Mouse (Mus musculus) limb, embryonic 10.5 days (tissue): ENCODE measurements around the gene BC048679. TPM values are rescaled to one million over a fixed set of nuclear protein-coding genes. Genes with fewer than 3 reads are reported as not detected.
"Not testable (repeated sequence)": the region's sequence is repeated elsewhere in the genome, so short reads cannot be mapped to it uniquely, and the experiment has no call there.

ENCODE experiments used
- DNase-seq: peaks from one replicate; pipeline ENCODE4 v3.0.0-alpha.2; 2017; ENCODE audit warnings: low spot score
- H3K27ac ChIP-seq: fragments of 300-500 bp; sonication (generic); 2 replicates; pipeline ENCODE4 v1.5.1; 2016; ENCODE audit warnings: mild to moderate bottlenecking
- H3K27me3 ChIP-seq: fragments of 300-500 bp; sonication (generic); 2 replicates; pipeline ENCODE4 v1.6.1; 2016; ENCODE audit warnings: low read depth, mild to moderate bottlenecking; ENCODE audit not compliant: poor library complexity, severe bottlenecking
- H3K36me3 ChIP-seq: fragments of 300-500 bp; sonication (generic); 2 replicates; pipeline ENCODE4 v1.6.1; 2016; ENCODE audit warnings: mild to moderate bottlenecking, moderate library complexity
- H3K4me1 ChIP-seq: fragments of 300-500 bp; sonication (generic); 2 replicates; pipeline ENCODE4 v1.6.1; 2016
- H3K4me3 ChIP-seq: fragments of 300-500 bp; sonication (generic); 2 replicates; pipeline ENCODE4 v1.5.1; 2016; ENCODE audit warnings: mild to moderate bottlenecking, moderate library complexity
- H3K9me3 ChIP-seq: fragments of 300-500 bp; sonication (generic); replicated peaks from 2 replicates; pipeline ENCODE4 v1.6.1; 2016; ENCODE audit warnings: mild to moderate bottlenecking
- WGBS: fragments of 180-500 bp; shearing (Covaris S2); methylation state at CpG from one replicate; pipeline ENCODE4 v1.1.7; 2016; 5-methylcytosine and 5-hydroxymethylcytosine counted together
- polyA plus RNA-seq: library from polyadenylated mRNA; unstranded; fragments of >200 nt; fragmentation: Nextera tagmentation; extraction: Ambion mirVana; gene quantifications from 2 replicates; pipeline ENCODE4 v1.2.1, GENCODE M21; 2016

The BC048679 gene
- polyA plus RNA-seq, 1 experiment from 2014 or later: not detected

DNA sequence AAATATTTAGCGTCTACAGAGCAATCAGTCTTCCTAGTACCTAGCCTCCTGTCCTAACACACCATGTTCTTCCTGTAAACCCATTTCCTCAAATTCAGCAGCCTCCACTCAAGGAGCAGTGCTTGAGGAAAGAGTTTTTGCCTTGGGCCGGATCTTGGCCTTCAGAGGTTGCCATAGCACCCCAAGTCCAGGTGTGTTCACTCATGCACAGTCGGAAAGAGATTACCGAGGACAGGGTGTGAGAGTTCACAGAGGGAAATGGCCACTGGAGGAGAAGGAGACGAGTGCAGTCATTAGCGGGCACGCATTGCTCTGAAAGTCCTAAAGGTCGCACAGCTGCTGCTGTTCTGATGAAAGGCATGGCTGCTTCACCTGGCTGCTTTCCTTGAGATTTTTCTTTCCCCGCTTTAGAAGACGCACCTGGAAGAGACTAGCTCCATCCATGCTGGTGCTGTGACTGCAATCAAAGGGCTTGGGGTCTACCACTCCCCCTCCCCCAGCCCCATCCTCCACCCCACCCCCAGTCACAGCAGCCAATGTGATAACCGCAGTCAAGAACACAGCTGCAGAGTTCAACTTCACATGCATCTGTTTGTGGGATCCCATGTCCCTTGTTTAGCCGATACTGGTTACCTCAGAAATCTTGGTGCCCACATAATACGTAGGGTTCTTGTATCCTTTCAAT, 17.0 kb upstream of the BC048679 start:
- no peak for DNase-seq
- Histone ChIP-seq H3K4me1 (0 out of 2 replicates have a peak, but pooled peaks cover 8% of the 10 kb centered on the region), H3K27me3 (peaks cover 6% of the 10 kb centered on the region; the same call in 1 of the 2 replicates), H3K4me3 (no peak overlapping the region), H3K9me3 (no peaks in the 10 kb centered on the region), H3K36me3 (no peaks in the 10 kb centered on the region), H3K27ac (no peak overlapping the region)
- 62% methylated on average over 13 of the region's 13 CpGs for WGBS

DNA sequence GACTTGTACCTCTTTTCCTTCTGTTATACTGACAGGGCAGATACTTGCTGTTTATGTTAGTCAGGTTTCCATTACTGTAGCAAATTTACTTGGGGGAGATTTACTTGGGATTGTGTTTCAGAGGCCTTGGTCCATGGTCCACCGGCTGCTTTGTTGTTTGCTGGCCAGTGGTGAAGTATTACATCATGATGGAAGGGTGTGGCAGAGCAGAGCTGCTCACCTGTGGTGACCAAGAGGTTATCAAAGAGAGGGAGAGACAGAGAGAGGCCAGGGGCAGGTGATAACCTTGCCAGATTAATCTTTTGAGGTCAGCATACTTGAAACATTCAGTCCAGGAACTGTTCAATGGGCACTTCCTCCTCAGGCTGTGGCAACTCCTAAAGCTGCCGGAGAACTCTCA, 3.0 kb upstream of the BC048679 start:
- 83% methylated on average over 2 of the region's 2 CpGs for whole genome bisulfite sequencing
- Histone ChIP-seq H3K4me1 (no peaks in the 10 kb centered on the region), H3K36me3 (no peaks in the 10 kb centered on the region), H3K27me3 (0 out of 2 replicates have a peak, but pooled peaks cover 4% of the 10 kb centered on the region), H3K9me3 (no peaks in the 10 kb centered on the region), H3K27ac (no peak overlapping the region), H3K4me3 (no peak overlapping the region)
- DNase-seq: no peak

DNA sequence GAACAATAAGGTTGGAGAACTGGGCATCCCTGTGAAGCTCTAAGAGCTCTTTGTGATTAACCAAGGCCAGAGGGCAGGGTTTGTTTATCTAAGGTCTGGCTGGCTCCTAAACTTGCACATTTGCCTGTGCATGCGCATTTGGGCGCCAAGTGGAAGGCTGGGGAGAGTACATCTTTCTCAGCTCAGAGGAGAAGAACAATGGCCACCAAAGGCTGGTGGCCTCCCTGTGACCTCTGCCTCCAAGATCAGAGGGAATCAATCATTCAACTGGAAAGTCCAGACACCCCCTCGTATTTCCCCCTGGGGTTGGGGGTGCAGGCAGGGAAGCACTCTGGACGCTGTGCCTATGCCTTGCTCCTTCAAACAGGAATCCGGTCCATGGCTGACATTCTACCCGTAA, 910 bp downstream of the BC048679 start:
- Histone ChIP-seq H3K27me3 (peaks cover 43% of the 10 kb centered on the region), H3K27ac (no peak overlapping the region), H3K9me3 (no peaks in the 10 kb centered on the region), H3K4me3 (no peak overlapping the region), H3K4me1 (peaks cover 11% of the 10 kb centered on the region), H3K36me3 (no peaks in the 10 kb centered on the region)
- WGBS: 41% methylated on average over 6 of the region's 6 CpGs
- DNase-seq: no peak

DNA sequence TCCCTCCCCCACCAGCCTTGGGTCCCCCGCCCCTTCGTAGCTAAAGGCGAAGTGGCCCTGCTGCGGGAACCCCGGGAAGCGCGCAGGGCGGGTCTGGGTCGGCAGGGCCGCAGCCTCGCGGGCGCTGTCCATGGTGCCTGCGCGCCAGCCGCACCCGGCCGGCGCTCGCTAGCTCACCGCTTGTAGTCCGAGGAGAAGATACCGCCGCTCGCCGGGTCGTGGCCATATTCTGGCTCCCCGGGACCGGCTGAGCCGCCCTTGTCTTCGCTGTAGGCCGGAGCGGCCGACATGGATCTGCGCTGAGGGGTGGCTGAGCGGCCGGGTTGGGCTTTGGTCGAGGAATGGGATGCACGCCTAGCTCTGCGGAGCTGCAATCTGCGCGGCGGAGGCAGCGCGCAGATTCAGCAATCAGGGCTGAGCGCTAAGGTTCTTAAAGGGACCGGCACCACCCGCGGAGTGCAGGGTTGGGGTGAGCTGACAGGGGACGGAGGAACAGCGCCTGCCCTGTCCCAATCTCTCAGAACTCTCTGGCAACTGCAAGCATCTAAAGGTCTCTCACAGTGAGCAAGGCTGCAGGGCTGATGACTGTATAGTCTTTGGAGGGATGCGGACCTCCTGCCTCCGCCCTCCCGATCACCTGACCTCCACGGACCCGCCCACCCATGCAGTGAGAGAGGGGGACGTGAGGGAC, 4.6 kb downstream of the BC048679 start, which contains the start of gene Ap3b2:
Ap3b2 (minus strand) TSS at position 595 of the 691 bp plus-strand sequence.
- Histone ChIP-seq H3K27ac (no peak within 1 kb of the TSS), H3K4me3 (peak within 1 kb of the TSS; percentile 66), H3K9me3 (no peaks in the 10 kb centered on the region), H3K36me3 (no peaks in the 10 kb centered on the region), H3K4me1 (peaks cover 20% of the 10 kb centered on the region), H3K27me3 (peaks cover 50% of the 10 kb centered on the region)
- DNase-seq: peak; percentile 87
- under 1% methylated on average over 57 of the region's 57 CpGs for WGBS

DNA sequence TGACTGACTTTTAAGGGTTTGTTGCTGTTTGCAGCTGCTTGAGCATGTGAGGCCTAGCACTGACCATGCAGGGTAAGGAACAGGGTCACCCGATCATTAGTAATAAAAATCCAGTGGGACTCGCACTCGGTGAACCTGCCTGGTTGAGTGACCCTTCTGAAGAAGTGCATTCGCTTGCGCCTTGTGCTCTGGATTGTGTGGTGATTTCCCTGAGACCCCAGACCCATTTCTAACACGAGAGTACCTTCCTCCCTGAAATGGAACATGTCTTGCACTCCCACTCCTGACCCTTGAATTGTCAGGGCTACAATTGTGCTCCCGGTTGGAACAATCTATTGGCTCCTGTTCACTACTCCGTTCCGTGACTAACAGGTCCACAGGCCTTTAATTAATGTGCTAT, 5.5 kb downstream of the BC048679 start:
- Histone ChIP-seq H3K36me3 (no peaks in the 10 kb centered on the region), H3K9me3 (no peaks in the 10 kb centered on the region), H3K4me3 (no peak overlapping the region), H3K27me3 (peaks cover 50% of the 10 kb centered on the region), H3K4me1 (peaks cover 20% of the 10 kb centered on the region), H3K27ac (no peak overlapping the region)
- DNase-seq: no peak
- WGBS: 52% methylated on average over 9 of the region's 9 CpGs

DNA sequence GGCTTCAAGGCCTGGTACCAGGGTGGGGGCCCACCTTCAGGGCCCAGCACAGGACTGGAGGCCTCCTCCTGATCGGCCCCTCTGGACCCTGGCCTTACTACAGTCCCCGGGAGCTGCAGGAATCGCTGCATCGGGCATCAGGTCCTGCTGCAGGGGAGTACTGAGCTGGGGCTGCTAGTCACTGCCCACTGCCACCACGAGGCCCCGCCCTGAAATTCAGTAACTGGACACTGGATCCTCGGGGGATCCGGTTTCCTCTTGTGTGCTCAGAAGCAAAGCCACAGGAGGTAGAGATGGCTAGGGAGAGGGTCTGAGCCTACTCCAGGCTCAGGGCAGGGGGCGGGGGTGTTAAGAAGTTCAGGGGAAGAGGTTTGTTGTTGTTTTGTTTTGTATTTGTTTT, 8.4 kb downstream of the BC048679 start:
- no peaks in the 10 kb centered on the region for H3K36me3 ChIP-seq
- no peaks in the 10 kb centered on the region for H3K9me3 ChIP-seq
- no peak overlapping the region for H3K4me3 ChIP-seq
- 10% methylated on average over 9 of the region's 9 CpGs for WGBS
- H3K4me1 ChIP-seq: peaks cover 20% of the 10 kb centered on the region
- peaks cover 32% of the 10 kb centered on the region for H3K27me3 ChIP-seq
- no peak overlapping the region for H3K27ac ChIP-seq
- peak; percentile 40 for DNase-seq

DNA sequence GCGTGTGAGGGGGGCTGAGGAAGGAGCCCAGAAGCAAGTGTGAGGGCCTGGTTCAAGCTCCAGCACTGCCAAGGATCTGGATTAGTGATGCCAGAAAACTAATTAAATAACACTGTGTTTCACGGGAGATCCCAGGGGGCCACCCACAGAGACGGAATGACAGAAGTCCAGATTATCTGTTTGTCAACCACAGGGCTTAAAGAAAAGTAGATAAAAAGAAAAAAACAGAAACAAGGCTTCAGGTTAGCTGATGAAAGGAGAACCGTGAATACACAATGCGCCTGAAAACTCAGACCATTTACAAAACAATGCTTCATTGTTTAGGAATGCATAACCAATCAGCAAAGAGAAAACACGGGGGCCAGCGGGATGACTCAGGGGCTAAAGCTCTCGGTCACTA, 17.3 kb downstream of the BC048679 start:
- Histone ChIP-seq H3K27me3 (peaks cover 27% of the 10 kb centered on the region), H3K36me3 (no peaks in the 10 kb centered on the region), H3K27ac (no peak overlapping the region), H3K9me3 (no peaks in the 10 kb centered on the region), H3K4me1 (peaks cover 25% of the 10 kb centered on the region), H3K4me3 (no peak overlapping the region)
- 20% methylated on average over 8 of the region's 8 CpGs for WGBS
- no peak for DNase-seq

DNA sequence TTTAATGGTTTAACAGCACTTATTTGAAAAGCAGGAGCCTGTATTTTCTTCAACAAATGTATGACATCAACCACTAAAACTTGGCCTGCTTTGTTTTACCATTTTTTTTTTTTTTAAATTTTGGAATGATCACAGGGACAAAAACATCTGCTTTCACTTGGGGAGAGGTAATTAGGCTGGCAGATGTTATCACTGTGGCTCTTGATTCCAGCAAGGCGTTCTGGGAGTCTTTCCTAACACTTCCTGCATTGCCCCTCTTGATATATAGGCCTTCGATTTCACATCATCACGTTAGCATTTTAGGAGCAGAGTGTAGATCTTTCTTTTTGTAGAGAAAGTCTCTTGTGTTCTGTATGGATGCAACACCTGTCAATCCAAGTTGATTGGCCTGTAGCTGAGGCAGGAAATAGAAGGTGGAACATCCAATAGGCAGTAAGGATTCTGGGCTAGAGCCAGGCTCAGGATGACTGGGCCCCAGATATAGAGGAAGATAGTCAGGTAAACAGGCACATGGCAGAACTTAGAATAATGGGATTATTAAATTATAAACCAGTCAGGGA, 18.5 kb downstream of the BC048679 start:
- DNase-seq: no peak
- Histone ChIP-seq H3K36me3 (no peaks in the 10 kb centered on the region), H3K27me3 (peaks cover 37% of the 10 kb centered on the region), H3K9me3 (no peaks in the 10 kb centered on the region), H3K4me1 (peaks cover 25% of the 10 kb centered on the region), H3K27ac (no peak overlapping the region), H3K4me3 (no peak overlapping the region)
- WGBS: 18% methylated on average over 3 of the region's 3 CpGs

DNA sequence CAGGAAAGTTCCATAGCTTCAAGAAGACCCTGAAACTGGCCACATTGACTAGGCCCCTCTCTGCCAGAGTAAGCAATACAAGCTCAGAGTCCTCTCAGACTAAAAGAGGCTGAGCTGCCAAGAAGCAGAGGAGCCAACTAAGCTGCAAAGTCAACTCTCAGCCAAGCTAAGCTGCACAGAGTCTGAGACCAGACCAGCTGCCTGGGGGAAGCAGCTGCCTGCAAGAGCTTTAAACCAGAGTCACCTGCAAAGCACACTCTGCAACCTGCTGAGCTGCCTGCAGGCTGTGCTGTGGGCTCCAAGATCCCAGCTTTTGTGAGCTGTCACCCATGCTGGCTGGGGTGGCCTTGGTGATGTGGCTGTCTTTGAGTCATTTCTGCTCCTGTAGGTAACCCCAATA, 19.8 kb downstream of the BC048679 start:
- DNase-seq, H3K36me3 ChIP-seq, H3K27ac ChIP-seq, H3K9me3 ChIP-seq, H3K4me3 ChIP-seq: not testable (repeated sequence)
- Histone ChIP-seq H3K27me3 (peaks cover 37% of the 10 kb centered on the region), H3K4me1 (peaks cover 25% of the 10 kb centered on the region)

DNA sequence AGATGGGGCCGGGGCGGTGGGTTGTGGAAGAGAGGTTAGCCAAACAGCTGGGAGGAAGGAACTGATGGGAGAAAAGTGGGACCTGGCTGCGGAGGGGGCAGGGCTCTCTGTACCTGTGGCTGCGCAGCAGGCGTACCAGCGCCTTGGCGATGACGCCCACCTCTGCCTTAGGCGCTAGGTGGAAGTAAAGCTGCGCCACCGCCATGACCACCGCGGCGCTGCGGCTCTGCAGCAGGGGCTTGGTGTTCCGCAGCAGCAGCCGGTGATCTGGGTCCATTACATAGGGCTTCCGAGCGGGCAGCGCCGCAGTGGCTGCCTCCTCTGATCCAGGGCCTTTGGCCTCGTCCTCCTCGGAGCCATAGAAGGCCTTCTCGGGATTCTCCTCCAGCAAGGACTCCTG, 21.2 kb downstream of the BC048679 start:
- peaks cover 37% of the 10 kb centered on the region for H3K27me3 ChIP-seq

DNA sequence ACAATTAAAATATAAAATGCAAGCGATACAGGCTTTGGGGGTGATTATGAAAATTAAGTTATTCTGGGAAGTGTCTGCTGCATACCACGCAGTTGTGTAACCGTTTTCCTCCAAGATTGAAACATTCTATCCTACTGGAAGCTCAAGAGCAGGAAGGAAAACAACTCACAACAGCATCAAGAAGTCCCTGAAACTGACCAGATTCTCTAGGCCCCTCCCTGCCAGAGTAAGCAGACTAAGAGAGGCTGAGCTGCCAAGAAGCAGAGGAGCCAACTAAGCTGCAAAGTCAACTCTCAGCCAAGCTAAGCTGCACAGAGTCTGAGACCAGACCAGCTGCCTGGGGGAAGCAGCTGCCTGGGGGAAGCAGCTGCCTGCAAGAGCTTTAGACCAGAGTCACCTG, 22.9 kb downstream of the BC048679 start:
- no peak for DNase-seq
- Histone ChIP-seq H3K36me3 (no peaks in the 10 kb centered on the region), H3K9me3 (no peaks in the 10 kb centered on the region), H3K4me3 (no peak overlapping the region), H3K4me1 (peaks cover 19% of the 10 kb centered on the region), H3K27me3 (peaks cover 37% of the 10 kb centered on the region), H3K27ac (no peak overlapping the region)
- WGBS: 76% methylated on average over 3 of the region's 3 CpGs

More for the DNA sequence above, 21.2 kb downstream of the BC048679 start:
- H3K4me1 ChIP-seq: peaks cover 25% of the 10 kb centered on the region
- peak; percentile 53 for DNase-seq
- WGBS: 4% methylated on average over 24 of the region's 24 CpGs
- H3K27ac ChIP-seq: no peak overlapping the region
- no peaks in the 10 kb centered on the region for H3K9me3 ChIP-seq
- no peaks in the 10 kb centered on the region for H3K36me3 ChIP-seq
- H3K4me3 ChIP-seq: peak overlapping the region; percentile 35

DNA sequence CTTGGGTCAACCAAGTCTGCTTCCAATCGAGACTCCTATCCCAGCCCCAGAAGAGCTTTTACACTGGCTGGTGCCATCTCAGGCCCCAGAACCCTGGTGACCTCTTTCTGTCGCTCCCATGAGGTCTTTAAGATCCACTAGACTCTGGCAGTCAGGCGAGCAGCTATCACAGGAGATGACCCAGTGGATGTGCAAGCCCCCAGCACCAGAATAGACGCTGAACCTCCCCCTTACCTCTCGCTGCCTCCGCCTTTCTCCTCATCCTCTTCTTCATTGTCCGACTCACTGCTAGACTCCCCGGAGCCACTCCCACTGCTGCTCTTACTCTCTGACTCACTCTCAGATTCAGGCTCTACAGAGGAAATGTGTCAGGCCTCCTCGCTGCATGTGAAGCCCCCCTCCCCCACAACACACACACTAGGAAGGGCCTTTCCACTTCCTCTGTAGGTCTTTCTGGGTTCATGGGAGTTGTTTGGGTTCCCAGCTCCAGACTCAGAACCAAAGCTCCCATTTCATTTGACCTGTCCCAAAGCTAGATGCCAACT, 33.1 kb downstream of the BC048679 start:
- 81% methylated on average over 9 of the region's 9 CpGs for WGBS
- Histone ChIP-seq H3K36me3 (no peaks in the 10 kb centered on the region), H3K9me3 (no peaks in the 10 kb centered on the region), H3K27ac (no peak overlapping the region), H3K4me3 (no peak overlapping the region), H3K4me1 (no peaks in the 10 kb centered on the region), H3K27me3 (peaks cover 12% of the 10 kb centered on the region; the same call in 1 of the 2 replicates)
- DNase-seq: peak; percentile 8

DNA sequence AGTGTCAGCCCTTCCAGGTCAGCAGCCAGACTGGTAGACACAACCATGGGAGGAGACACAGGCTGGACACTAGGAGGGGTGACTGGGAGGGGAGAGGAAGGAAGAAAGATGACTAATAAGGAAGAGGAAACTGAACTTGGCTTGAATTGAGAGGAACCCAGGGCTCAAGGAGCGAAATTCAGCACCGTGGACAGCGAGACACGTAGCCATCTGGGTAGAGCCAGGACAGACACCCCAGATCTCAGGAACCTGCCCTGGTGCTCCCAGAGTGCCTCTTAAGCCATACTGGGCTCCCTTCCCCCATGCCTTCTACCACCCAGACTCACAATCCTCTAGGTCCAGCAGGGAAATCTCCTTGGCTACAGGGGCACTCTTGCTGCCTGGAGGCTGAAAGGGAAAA, 34.0 kb downstream of the BC048679 start:
- peak; percentile 78 for DNase-seq
- Histone ChIP-seq H3K27me3 (peaks cover 17% of the 10 kb centered on the region; the same call in 1 of the 2 replicates), H3K27ac (no peak overlapping the region), H3K36me3 (no peaks in the 10 kb centered on the region), H3K4me1 (no peaks in the 10 kb centered on the region), H3K9me3 (no peaks in the 10 kb centered on the region), H3K4me3 (no peak overlapping the region)
- WGBS: 2% methylated on average over 4 of the region's 4 CpGs
